Mouse (Mus musculus) limb, embryonic 14.5 days (tissue): Measurements from ENCODE around the gene Foxn3. TPM values are rescaled to one million over a fixed set of nuclear protein-coding genes. Genes with fewer than 3 reads are reported as not detected.

Experiments
- ATAC-seq: fragments of 200-750 bp; cut with Nextera tagmentation; 2 replicates; pipeline ENCODE4 v1.8.0; 2017; ENCODE audit warnings: low read depth, moderate number of reproducible peaks, moderate TSS enrichment; ENCODE audit not compliant: low FRiP score
- DNase-seq: peaks from one replicate; pipeline ENCODE4 v3.0.0-alpha.2; 2015; ENCODE audit warnings: low spot score
- H3K27ac ChIP-seq: fragments of 300-500 bp; sonication (generic); replicated peaks from 2 replicates; pipeline ENCODE4 v1.5.1; 2014; ENCODE audit warnings: low read depth, mild to moderate bottlenecking, low read length, moderate library complexity, mixed read lengths
- H3K27me3 ChIP-seq: fragments of 300-500 bp; sonication (generic); 2 replicates; pipeline ENCODE4 v1.6.1; 2014; ENCODE audit warnings: low read length, mixed read lengths; ENCODE audit not compliant: control insufficient read depth, insufficient read depth
- H3K36me3 ChIP-seq: fragments of 300-500 bp; sonication (generic); 2 replicates; pipeline ENCODE4 v1.6.1; 2014; ENCODE audit warnings: mild to moderate bottlenecking, low read length, moderate library complexity, mixed read lengths; ENCODE audit not compliant: control insufficient read depth, insufficient read depth
- H3K4me1 ChIP-seq: fragments of 300-500 bp; sonication (generic); 2 replicates; pipeline ENCODE4 v1.6.1; 2014; ENCODE audit warnings: antibody characterized with exemption, low read length, mixed read lengths; ENCODE audit not compliant: control insufficient read depth, insufficient read depth
- H3K4me2 ChIP-seq: fragments of 300-500 bp; sonication (generic); replicated peaks from 2 replicates; pipeline ENCODE4 v1.6.1; 2014; ENCODE audit warnings: low read depth, mild to moderate bottlenecking, low read length, moderate library complexity; ENCODE audit not compliant: severe bottlenecking
- H3K4me3 ChIP-seq: fragments of 300-500 bp; sonication (generic); replicated peaks from 2 replicates; pipeline ENCODE4 v1.5.1; 2014; ENCODE audit warnings: low read length
- H3K9ac ChIP-seq: fragments of 300-500 bp; sonication (generic); 2 replicates; pipeline ENCODE4 v1.6.1; 2014; ENCODE audit warnings: mild to moderate bottlenecking, low read depth, low read length, moderate library complexity; ENCODE audit not compliant: severe bottlenecking
- H3K9me3 ChIP-seq: fragments of 300-500 bp; sonication (generic); 2 replicates; pipeline ENCODE4 v1.6.1; 2016; ENCODE audit warnings: low read length; ENCODE audit not compliant: control insufficient read depth
- POLR2A ChIP-seq: fragments of 200-500 bp; IDR thresholded peaks from 2 replicates; pipeline ENCODE4 v1.8.0; 2012; ENCODE audit warnings: inconsistent platforms, mild to moderate bottlenecking, moderate library complexity, borderline replicate concordance; ENCODE audit not compliant: insufficient read depth, insufficient read length; ENCODE audit errors: extremely low read depth
- WGBS: fragments of 180-500 bp; shearing (Covaris S2); extraction: QIAGEN DNeasy Blood & Tissue Kit; methylation state at CpG from one replicate; pipeline ENCODE4 v1.1.7; 2014; 5-methylcytosine and 5-hydroxymethylcytosine counted together
- polyA plus RNA-seq, 2 experiments: library from polyadenylated mRNA; depleted of rRNA in 1 of 2; stranded (reverse) in 1 of 2; unstranded in 1 of 2; fragments of >200 nt; fragmentation: Nextera tagmentation in 1 of 2; extraction: Ambion mirVana in 1 of 2; gene quantifications; 2 replicates each; pipeline versions ENCODE4 v1.2.1 to v1.2.3; 2012 to 2014

Foxn3 gene
- polyA plus RNA-seq, 2 experiments = 27.6 to 118 TPM

- H3K9ac ChIP-seq = no peak overlapping the region
- ATAC-seq = no peak
- H3K27ac ChIP-seq = no peak overlapping the region
- H3K4me2 ChIP-seq = no peak overlapping the region
- no peak overlapping the region for H3K4me3 ChIP-seq
- DNase-seq = no peak
- H3K36me3 ChIP-seq = peaks cover 13% of the 10 kb centered on the region
- no peaks in the 10 kb centered on the region for H3K9me3 ChIP-seq
- no peak for TF ChIP-seq POLR2A
- H3K4me1 ChIP-seq = peaks cover 12% of the 10 kb centered on the region
- 75% methylated on average over 5 of the region's 5 CpGs for WGBS
- no peaks in the 10 kb centered on the region for H3K27me3 ChIP-seq
These were observed 173.0 kb downstream of the Foxn3 start for GRCm38 (mm10) chr12:99390429-99390828.

GRCm38 (mm10) chr12:99389244-99389643 is 174.1 kb downstream of the Foxn3 start:
- peaks cover 12% of the 10 kb centered on the region for H3K4me1 ChIP-seq
- TF ChIP-seq POLR2A = no peak
- no peak overlapping the region for H3K4me3 ChIP-seq
- H3K9me3 ChIP-seq = no peaks in the 10 kb centered on the region
- no peak for DNase-seq
- no peaks in the 10 kb centered on the region for H3K27me3 ChIP-seq
- ATAC-seq = no peak
- no peak overlapping the region for H3K9ac ChIP-seq
- H3K36me3 ChIP-seq = peaks cover 13% of the 10 kb centered on the region
- H3K4me2 ChIP-seq = no peak overlapping the region
- no peak overlapping the region for H3K27ac ChIP-seq
- 94% methylated on average over 7 of the region's 7 CpGs for WGBS

GRCm38 (mm10) chr12:99385897-99386834 is 177.2 kb downstream of the Foxn3 start:
- 77% methylated on average over 17 of the region's 17 CpGs for WGBS
- Histone ChIP-seq H3K9ac (no peak overlapping the region), H3K4me3 (no peak overlapping the region), H3K4me2 (no peak overlapping the region), H3K27ac (no peak overlapping the region), H3K27me3 (no peaks in the 10 kb centered on the region), H3K4me1 (peaks cover 9% of the 10 kb centered on the region), H3K36me3 (peaks cover 28% of the 10 kb centered on the region), H3K9me3 (no peaks in the 10 kb centered on the region)
- ATAC-seq = no peak
- no peak for DNase-seq
- no peak for TF ChIP-seq POLR2A

GRCm38 (mm10) chr12:99385073-99385472 is 178.3 kb downstream of the Foxn3 start:
- H3K36me3 ChIP-seq = peaks cover 28% of the 10 kb centered on the region
- no peak for DNase-seq
- H3K4me3 ChIP-seq = no peak overlapping the region
- H3K9me3 ChIP-seq = no peaks in the 10 kb centered on the region
- 90% methylated on average over 4 of the region's 4 CpGs for WGBS
- no peak for TF ChIP-seq POLR2A
- no peak overlapping the region for H3K9ac ChIP-seq
- no peak overlapping the region for H3K4me2 ChIP-seq
- no peaks in the 10 kb centered on the region for H3K27me3 ChIP-seq
- no peak for ATAC-seq
- H3K4me1 ChIP-seq = peaks cover 7% of the 10 kb centered on the region
- H3K27ac ChIP-seq = no peak overlapping the region

GRCm38 (mm10) chr12:99381317-99381716 is 182.1 kb downstream of the Foxn3 start:
- H3K4me1 ChIP-seq = peaks cover 3% of the 10 kb centered on the region
- H3K9me3 ChIP-seq = no peaks in the 10 kb centered on the region
- no peak for TF ChIP-seq POLR2A
- DNase-seq (no peak), ATAC-seq (no peak)
- WGBS = 84% methylated on average over 9 of the region's 9 CpGs
- peaks cover 15% of the 10 kb centered on the region for H3K36me3 ChIP-seq
- H3K27ac ChIP-seq = no peak overlapping the region
- H3K4me3 ChIP-seq = no peak overlapping the region
- no peak overlapping the region for H3K9ac ChIP-seq
- no peaks in the 10 kb centered on the region for H3K27me3 ChIP-seq
- H3K4me2 ChIP-seq = no peak overlapping the region
